Mouse (Mus musculus): ENCODE results near the gene Nat8f4.
A peak's percentile ranks its signal among the peaks of the same experiment; 100 is the strongest.

DNA sequence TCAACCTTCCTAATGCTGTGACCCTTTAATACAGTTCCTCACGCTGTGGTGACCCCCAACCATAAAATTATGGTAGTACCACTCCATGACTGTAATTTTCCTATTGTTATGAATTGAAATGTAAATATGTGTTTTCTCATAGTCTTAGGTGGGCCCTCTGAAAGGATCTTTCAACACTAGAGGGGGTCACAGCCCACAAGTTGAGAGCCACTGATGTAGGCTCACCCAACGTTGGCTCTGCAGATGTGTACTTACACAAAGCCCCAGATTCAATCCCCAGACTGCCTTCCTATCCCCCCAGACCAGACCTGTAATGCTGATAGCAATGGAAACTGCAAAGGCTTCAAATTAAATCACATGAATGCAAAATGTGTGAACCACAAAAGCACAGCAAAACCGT lies 31.0 kb upstream of the Nat8f4 start:
- TF ChIP-seq CTCF (IDR thresholded peaks at IDR 0.05; ENCODE audit: extremely low read depth, insufficient read depth, insufficient read length, insufficient replicate concordance) (peak; percentile 11; the same call in 1 of the 2 replicates), POLR2A (IDR thresholded peaks at IDR 0.05; ENCODE audit: low read depth, low read length) (no peak)

Measured in spleen, adult 2 months (tissue).